Mouse (Mus musculus) right cerebral cortex, adult 2 months (tissue): ENCODE measurements around the gene Prkn.

ENCODE experiments used
- DNase-seq, 2 experiments: peaks; one replicate each; pipeline ENCODE4 v3.0.0; 2021 to 2022; ENCODE audit warnings: low spot score in 2 of 2

Gene Prkn

DNA sequence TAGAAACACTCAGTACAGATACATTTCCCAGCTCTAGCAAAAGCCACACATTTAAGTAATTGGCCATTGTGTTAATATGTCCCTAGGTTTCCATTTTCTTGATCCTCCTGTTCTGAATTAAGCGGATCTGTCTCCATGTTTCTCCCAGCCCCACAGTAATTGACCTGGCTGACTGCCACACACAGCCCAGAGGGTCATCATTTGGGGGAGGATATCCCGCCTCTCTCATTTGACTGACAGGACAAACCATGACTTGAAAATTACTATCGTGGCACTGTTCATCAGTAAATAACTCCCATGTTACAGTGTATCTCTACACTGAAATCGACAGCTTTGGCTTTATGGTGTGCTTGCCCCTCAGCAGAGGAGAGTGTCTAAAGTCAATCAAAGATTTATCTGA lies 146.9 kb downstream of the Prkn start:
- no peak for DNase-seq

DNA sequence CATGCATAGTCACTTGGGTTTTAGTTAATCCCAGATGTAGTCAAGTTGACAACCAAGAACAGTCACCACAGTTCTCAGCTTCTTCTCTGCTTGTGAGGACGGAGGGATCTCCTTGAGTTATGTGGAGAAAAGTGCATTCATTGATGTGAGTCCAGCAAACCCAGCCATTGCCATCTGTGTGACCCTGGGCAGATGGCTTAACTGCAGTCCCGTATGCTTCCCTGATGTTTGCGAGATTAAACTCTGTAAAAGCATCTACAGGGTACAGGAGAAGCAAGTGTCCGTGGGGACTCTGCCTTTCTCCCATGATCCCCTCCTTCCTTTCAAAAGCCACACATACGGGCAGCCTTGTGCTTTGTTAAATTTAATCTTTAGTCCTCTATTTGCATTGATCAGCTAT lies 157.1 kb downstream of the Prkn start:
- no peak for DNase-seq

DNA sequence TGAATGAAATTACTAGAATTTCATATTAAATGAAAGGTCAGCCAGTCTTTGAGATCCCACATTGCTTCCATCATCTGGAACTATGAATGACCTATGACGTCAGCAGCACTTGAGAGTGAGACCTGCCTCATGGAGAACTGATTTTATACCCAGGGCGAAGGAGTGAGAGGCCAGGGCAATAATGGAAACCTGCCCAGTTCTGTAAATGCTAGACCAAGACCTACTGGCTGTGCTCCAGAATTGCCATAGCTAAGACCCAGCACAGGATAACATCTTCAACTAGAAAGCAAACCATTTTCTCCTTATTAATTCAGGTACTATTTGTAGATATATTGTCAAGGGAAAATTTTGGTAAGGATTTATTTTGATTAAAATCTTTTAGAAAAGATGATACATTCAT lies 183.2 kb downstream of the Prkn start:
- no peak for DNase-seq

DNA sequence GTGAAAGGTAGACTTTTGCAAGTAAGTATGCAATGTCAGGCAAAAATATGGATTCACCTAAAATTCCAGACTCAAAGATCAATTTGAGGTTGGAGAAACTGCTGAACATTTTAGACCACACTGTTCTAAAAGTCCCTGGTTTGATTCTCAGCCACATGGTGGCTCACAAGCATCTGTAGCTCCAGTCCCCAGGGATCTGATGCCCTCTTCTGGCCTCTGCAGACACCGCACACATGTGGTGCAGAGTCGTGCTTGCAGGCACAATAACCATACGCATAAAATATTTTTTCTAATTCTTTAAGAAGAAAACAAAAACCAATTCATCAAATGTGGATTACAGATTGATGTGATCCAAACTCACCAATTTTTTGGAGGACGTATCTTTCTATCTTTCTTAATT lies 189.2 kb downstream of the Prkn start:
- no peak for DNase-seq

DNA sequence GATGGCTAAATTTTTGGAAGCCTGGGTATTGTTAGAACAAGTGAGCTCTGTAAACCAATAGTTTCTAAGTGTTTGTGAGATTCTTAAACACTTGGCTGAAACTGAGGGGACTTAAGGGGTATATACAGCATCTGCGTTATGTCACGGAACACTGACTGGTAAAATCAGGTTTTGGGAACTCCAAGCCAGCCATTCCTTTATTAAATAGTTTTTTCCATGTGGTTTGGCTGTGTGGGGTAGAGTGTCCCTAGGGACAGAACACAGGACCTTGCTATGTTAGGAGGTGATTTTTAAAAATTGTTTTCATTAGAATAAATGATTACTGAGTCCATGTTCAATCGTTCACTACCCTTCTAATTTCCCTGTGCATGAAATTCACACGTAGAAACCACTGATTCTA lies 190.8 kb downstream of the Prkn start:
- no peak for DNase-seq

DNA sequence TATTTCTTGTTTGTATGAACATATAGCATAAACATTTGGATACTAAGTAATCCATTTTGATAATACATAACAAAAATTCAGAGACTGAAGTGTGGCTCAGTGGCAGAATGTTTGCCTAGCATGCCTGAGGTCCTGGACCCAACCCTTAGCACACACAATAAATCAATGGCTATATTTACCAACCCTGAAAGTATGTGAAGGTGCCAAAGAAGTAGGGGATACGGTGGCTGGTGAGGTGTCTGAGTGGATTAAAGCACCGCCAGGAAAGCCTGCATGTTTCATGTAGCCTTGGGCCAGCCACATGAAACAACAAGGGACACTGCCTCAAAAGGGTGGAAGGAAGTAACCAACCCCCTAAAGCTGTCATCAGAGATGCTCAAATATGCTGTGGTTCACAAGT lies 192.2 kb downstream of the Prkn start:
- no peak for DNase-seq

DNA sequence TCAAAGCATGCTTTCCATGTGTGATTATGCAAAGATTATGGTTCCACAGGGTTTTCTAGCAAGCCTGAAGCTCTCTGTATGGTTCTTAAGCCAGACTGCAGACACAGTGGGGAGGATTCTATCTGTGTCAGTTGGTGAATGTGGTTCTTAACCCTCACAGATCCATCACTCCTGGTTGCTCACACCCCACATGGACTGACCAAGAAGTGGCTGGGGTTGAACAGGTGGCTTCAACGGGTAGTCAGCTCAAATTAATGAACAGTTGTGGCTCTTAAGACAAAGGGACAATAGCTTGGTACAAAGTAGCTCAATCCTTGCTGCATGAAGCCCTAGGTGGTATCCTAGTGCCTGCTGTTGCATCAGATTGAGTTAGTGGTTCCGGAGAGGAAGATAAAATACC lies 193.4 kb downstream of the Prkn start:
- DNase-seq, result no peak

DNA sequence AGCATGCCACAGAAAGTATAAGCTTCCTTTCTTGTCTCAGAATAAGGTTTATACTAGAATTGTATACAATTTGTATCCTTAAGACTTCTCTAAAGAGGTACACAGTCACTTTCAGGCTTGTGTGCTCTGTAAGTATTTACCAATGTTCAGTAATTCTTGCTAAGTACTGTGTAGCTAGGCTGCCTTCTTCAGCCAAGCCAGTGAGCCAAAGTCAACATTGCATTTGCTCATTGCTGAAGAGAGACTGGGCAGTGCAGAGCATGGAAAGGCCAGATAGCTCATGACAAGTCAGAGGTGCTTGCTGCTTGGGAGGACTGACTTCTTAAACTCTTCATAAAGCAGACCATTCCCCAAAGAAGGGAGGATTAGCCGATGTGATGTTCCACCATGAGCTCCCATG lies 198.1 kb downstream of the Prkn start:
- DNase-seq, result no peak

DNA sequence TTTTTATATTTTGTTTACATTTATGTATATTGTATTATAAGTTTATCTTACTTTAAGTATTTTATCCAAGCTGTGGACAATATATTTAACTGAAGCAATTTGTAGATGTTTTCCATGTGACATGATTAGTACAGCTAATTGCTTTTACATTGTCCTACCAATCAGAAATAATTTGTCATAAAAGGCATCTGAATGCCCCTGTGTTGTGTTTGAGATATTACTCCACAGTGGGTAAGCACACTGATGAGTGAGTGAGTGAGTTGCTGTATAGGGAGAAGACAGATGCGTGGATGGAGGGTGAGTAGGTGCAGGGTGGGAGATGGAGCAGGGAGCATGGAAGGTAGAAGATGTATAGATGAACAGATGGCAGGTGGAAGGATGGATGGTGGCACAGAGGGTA lies 218.8 kb downstream of the Prkn start:
- no peak for DNase-seq

DNA sequence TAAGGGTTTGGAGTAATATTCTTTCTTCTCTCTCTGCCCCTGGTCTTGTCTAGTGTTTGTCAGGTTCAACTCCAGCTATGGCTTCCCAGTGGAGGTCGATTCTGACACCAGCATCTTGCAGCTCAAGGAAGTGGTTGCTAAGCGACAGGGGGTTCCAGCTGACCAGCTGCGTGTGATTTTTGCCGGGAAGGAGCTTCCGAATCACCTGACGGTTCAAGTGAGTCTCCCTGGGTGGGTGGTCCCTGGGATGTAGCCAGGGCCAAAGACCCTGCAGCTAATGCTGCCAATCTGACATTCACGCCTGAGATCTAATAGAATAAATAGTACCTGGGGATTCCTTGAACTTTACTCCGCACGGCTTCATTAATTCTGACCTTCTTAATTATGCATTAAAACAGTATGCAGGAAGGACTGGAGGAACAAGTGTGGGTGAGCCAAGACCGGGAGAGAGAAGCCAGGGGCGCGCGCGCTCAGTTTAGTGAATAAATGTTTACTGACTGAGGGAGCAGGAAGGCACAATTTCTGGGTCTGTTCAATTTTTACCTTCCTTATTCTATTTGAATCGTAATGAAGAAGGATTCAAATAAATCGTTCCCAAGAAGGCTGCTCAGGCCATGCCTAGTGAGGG lies 227.0 kb downstream of the Prkn start:
- no peak for DNase-seq

DNA sequence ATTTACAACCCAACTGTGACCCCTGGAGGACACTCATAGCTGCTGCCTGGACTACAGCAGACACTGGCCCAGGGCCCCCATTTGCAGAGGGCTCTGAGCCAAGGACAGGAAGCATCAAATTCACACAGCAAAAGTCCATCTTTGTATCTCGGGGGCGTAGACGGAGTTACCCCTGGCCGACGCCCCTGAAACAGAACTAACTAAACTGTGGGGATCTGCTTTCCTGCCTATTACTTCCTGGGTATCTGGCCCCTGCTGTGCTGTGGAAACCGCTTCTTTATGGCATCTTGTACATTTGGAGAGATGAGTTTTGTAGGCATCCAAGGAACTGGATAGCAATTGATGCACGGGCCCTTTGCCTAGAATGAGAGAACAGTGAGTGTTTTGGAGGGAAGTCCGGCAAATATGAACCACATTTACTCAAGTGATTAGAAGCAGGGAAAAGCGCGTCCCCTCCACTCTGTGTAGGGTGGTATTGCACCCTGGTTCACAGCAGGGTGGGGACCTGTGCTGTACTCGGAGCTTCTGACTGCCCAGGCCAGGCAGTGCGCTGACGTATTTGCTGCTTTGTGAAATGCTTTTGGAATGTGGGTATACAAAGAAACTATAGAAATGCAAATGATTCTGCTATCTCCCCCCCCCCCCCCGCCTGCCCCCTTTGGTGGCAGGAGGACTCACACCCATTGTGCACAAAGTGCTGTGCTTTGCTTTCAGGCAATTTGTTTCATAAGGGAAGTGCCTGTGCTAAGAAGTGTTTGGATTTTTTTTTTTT lies 227.7 kb downstream of the Prkn start:
- DNase-seq, result peak; percentile 16 to 40

DNA sequence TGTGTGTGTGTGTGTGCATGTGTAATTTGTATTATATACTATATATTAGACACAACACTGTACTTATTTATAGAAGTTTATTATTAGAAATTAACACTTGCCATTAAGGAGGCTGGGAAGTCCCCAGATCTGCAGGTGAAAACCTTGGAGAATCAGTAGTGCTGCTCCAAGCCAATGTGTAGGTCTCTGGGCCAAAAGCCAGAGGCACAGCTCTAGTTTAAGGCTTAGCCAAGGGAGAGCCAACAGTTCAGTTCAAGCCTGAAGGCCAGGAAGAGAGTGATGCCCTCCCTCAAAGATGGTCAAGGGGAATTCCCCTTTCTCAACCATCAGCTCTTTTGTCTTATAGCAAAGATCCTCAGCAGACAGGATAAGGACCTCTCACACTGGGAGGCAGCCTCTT lies 230.8 kb downstream of the Prkn start:
- no peak for DNase-seq

DNA sequence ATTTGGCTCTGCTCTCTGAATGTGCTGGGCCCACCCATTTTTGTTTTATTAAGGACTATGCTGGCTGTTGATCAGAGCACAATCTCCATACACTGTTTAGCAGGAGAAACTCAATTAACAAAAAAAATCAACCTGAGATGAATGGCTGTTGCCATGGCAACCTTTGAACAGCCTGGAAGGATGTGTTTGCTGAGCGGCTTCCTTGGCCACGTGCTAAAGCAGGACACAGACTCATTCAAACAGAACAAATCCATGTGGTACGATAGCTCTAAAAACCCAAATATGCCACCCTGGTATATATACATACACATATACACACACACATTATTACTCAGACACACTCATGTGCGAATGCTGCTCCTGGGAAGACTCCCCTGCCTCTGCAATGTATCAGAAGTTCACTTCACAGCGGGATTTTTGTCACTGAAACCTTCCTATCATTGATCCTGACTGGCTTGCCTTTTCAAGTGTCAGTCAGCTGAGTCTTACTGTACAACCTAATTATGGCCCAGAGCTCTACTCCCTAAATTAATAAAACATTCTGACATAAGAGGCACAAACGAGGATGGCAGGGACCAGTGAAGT lies 236.2 kb downstream of the Prkn start:
- peak; percentile 51 to 52 for DNase-seq

DNA sequence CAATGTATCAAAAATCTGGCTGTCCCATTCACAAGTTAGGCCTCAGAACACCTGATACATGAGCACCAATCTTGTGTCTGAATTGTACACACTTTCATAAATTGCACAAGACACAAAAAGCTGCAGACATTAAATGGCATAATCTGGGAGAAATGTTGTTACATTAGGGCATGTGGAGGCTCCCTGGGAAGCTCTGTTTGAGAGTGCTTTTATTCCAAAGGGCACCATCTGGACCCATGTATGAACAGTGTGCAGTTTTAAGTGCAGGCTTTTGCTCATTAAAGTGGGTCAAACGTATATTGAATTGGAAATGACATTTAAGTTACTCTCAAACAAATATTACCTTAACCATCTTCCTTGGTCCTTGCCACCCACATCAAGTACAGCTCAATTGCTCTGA lies 246.3 kb downstream of the Prkn start:
- DNase-seq, result no peak

DNA sequence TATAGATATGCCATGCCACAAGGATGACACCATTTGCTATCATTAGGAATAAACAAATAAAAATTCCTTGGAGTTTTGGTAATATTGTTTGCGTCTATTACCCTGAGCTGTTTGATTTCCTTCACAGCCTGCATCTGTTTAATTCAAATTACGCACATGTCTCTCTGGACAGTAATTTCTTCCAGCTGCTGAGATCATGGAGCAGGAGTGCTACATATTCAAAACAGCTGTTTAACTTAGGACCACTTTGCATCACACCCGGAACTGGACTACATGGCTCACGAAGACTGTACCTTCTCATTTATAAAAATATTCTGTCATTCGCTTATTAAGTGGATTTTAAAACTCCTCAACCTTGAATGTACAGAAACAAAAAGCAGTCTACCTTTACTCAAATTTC lies 246.9 kb downstream of the Prkn start:
- DNase-seq, result no peak

DNA sequence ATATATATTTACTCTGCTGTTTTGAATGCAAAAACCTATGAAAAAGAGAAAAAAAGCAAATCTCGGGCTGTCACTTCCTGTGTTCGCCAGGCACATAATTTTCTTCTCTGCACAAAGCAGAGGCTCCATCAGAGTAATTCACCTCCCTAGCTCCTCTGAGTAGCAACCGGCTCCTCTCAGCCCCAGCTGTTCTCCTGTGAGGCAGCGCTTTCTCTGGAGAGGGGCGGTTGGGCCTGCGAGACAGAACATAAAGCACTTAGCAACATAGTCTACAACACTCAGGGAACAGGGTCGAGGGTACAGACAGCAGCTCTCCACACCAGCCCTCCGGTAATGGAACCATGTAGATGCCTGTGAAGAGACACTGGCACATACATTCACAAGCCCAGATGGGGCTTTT lies 247.6 kb downstream of the Prkn start:
- peak in 1 of 2 experiments; percentile 32 for DNase-seq

DNA sequence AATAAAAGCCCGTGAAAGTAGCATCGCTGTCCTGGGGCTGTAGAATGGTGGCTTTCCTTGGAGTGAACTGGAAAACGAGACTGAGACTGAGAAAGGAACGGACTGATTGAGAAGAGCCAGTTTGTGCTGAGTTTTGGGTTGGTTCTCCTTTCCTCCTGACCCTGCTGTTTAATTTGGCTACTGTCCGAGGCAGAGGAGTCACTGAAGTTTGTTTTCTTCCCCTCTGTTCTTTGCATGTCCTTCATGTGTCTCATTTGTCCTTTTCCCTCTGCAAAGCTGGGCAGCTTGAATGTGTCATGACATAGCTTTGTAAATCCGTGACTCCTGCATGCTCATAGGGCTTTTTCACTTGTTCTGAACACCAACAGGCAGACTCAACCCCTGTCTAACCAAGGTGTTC lies 249.2 kb downstream of the Prkn start:
- no peak for DNase-seq

DNA sequence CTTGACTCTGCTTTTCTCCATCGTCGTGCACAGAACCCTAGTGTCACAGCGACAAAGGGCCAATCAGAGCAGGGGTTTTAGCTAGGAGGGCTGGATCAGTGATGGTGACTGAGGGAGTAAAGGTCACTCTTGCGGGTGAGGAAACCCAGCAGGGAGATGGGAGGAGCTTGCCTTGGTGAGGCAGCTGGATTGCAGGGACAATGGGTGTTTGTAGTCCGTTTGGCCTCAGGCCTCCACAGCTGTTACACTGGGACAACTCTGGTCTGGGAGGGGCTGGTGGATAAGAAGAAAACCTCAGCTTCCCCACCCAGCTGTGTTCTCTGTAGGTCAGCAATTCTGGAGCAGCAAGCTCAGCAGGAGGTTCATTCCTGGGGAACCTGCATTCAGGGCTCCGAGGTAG lies 252.7 kb downstream of the Prkn start:
- DNase-seq, result peak in 1 of 2 experiments; percentile 12

DNA sequence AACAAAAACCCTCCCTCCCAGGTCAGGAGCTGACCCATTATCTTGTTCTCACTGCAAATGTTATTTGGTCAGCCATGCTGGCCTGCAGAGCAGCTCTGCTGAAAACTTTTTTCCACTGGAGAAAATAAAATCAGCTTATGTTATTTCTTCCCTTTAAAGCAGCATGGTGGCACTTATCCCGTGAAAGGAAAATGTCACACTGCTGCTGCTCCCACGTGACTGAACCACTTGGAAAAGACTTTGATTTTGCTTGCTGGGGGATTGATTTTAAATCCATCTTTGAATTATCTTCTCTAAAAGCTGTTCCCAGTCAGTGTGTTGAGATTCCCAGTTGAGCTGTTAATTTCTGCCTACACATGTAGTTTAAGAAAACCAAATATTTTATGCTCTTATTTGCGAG lies 253.1 kb downstream of the Prkn start:
- no peak for DNase-seq

DNA sequence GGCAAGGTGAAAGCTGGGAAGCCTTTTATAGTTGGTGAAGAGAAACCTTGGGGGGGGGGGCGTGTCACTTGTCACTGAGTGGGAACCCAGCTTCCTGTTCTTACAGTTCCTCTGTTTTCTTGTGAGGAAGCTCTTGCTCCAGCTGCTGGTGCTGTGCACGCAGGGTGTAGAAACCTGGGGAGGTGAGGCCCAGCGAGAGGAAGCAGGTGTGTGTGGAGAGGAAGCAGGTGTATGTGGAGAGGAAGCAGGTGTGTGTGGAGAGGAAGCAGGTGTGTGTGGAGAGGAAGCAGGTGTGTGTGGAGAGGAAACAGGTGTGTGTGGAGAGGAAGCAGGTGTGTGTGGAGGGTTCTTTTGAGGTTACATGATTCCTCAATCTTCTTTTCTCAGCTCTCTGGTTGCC lies 266.8 kb downstream of the Prkn start:
- DNase-seq, result no peak

DNA sequence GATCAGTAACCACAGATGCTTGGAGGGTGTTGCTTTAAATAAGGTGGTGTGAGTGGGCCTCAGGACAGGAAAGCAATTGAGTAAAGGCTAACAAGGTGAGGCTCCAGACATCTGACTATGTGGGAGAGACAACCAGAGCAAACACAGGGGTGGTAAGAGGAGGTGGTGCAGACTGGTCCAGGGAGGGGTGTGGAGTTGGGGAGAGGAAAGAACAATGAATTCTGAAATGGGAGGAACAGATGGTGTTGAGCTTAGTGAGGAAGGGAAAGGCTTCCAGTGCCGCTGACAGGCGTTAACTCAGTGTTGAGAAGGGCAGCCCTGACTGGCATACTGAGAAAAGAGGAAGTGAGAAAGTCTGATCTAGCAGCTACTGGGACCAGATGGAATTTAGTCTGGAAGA lies 267.7 kb downstream of the Prkn start:
- DNase-seq, result peak; percentile 34 to 49

DNA sequence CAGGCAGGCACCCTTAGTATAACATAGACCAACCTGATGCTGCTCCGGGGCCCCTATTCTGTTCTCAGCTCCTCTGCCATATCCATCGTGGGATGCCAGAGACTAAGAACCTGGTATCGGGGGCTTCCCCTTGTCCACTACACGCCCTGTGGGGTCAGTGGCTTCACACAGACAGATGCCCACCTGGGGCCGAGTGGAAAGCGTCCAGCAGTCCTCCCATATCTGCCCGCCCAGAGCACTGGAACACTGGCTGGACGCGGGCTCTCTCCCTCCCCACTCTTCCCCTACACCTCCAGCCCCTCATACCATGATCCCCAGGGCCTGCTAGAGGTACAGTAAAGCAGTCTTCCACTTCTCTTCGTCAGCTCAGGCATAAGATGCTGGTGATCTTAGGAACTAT lies 277.3 kb downstream of the Prkn start:
- DNase-seq, result no peak

DNA sequence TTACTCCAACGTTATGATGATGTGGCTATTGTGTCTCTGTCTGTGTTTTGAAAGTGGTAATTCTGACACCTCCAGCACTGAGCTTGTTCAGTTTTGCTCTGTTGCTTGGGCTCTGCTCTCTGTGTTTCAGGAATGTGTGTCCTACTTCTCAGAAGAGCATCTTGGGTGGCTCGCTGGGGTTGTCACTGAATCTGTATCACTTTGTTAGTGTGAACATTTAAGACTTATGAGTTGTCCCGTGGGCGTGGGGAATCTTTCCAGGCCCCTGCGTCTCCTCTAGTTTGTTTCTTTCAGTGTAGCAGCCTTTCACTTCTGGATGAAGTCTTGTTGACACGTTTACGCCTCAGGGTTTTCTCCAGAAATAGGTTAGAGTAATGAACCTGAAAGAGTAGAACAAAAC lies 283.9 kb downstream of the Prkn start:
- DNase-seq, result peak; percentile 26 to 38
